Mouse (Mus musculus) G1E (cell line): ENCODE measurements around the gene Oas1h. TPM values are rescaled to one million over a fixed set of nuclear protein-coding genes. Genes with fewer than 3 reads are reported as not detected.
"Not testable (repeated sequence)": the region's sequence is repeated elsewhere in the genome, so short reads cannot be mapped to it uniquely, and the experiment has no call there.

Experiments used
- ATAC-seq: 2 replicates; pipeline ENCODE4 v1.8.0; 2016; ENCODE audit warnings: mild to moderate bottlenecking; ENCODE audit not compliant: insufficient number of reproducible peaks, poor library complexity, low FRiP score, severe bottlenecking; ENCODE audit errors: extremely low read depth
- DNase-seq: peaks from one replicate; pipeline ENCODE4 v3.0.0; 2012; ENCODE audit warnings: low spot score
- H3K27me3 ChIP-seq: 2 replicates; pipeline ENCODE4 v1.6.1; 2012; ENCODE audit warnings: mild to moderate bottlenecking, low read length, inconsistent platforms; ENCODE audit not compliant: insufficient read depth
- H3K36me3 ChIP-seq: replicated peaks from 2 replicates; pipeline ENCODE3; 2012; ENCODE audit warnings: mild to moderate bottlenecking, inconsistent platforms
- H3K4me1 ChIP-seq: 2 replicates; pipeline ENCODE4 v1.6.1; 2012; ENCODE audit warnings: low read depth, low read length, inconsistent platforms, mixed read lengths; ENCODE audit not compliant: insufficient read depth
- H3K4me3 ChIP-seq: 2 replicates; pipeline ENCODE4 v1.5.1; 2012; ENCODE audit warnings: low read depth, mild to moderate bottlenecking, inconsistent platforms, low read length, moderate library complexity, mixed read lengths
- H3K9me3 ChIP-seq: replicated peaks from 2 replicates; pipeline ENCODE4 v1.6.1; 2012; ENCODE audit warnings: inconsistent platforms
- CTCF ChIP-seq: IDR thresholded peaks from 2 replicates; pipeline ENCODE4 v1.5.1; 2012; ENCODE audit warnings: low read depth, low read length, inconsistent platforms, mixed read lengths
- GATA1 ChIP-seq: IDR thresholded peaks from 2 replicates; pipeline ENCODE4 v1.6.1; 2012; ENCODE audit warnings: borderline replicate concordance, low read length, inconsistent platforms, mixed read lengths
- GATA2 ChIP-seq: IDR thresholded peaks from 2 replicates; pipeline ENCODE4 v1.6.1; 2012; ENCODE audit warnings: low read depth, low read length, inconsistent platforms, borderline replicate concordance
- POLR2AphosphoS5 ChIP-seq: IDR thresholded peaks from 2 replicates; pipeline ENCODE4 v1.6.1; 2012; ENCODE audit warnings: low read depth, low read length, inconsistent platforms; ENCODE audit not compliant: insufficient replicate concordance
- TAL1 ChIP-seq: conservative IDR thresholded peaks from 2 replicates; pipeline ENCODE4 v1.6.1; 2012; ENCODE audit warnings: low read depth, low read length, inconsistent platforms, mixed read lengths
- polyA plus RNA-seq: library from polyadenylated mRNA; stranded (reverse); fragments of >175 nt; gene quantifications from 2 replicates; pipeline ENCODE4 v1.2.3, GENCODE M21; 2012
- total RNA-seq, 2 experiments: library from RNA; stranded (forward) in 1 of 2; stranded (reverse) in 1 of 2; fragments of 200-1000 nt in 1 of 2; fragments of >200 nt in 1 of 2; fragmentation: Nextera tagmentation in 1 of 2; gene quantifications; 2 replicates each; pipeline ENCODE4 v1.2.3; 2014 to 2017

Oas1h gene
- total and polyA plus RNA-seq, 3 experiments = not detected

GRCm38 (mm10) chr5:120887831-120888230, 26.6 kb downstream of the Oas1h start:
- ATAC-seq (no peak), DNase-seq (no peak)
- H3K4me3 ChIP-seq = no peak overlapping the region
- H3K36me3 ChIP-seq = no peaks in the 10 kb centered on the region
- no peaks in the 10 kb centered on the region for H3K9me3 ChIP-seq
- H3K4me1 ChIP-seq = no peaks in the 10 kb centered on the region
- H3K27me3 ChIP-seq = no peaks in the 10 kb centered on the region
- TF ChIP-seq TAL1 (no peak), GATA1 (no peak), POLR2AphosphoS5 (no peak), CTCF (no peak), GATA2 (no peak)

GRCm38 (mm10) chr5:120888294-120888815, 27.1 kb downstream of the Oas1h start:
- ATAC-seq, H3K27me3 ChIP-seq, H3K4me1 ChIP-seq, DNase-seq, H3K36me3 ChIP-seq, H3K9me3 ChIP-seq, H3K4me3 ChIP-seq: not testable (repeated sequence)

- Histone ChIP-seq H3K27me3 (no peaks in the 10 kb centered on the region), H3K4me1 (no peaks in the 10 kb centered on the region), H3K9me3 (no peaks in the 10 kb centered on the region), H3K36me3 (no peaks in the 10 kb centered on the region), H3K4me3 (no peak overlapping the region)
- no peak for TF ChIP-seq TAL1
- ATAC-seq (no peak), DNase-seq (no peak)
Measured at GRCm38 (mm10) chr5:120890026-120890425, 28.8 kb downstream of the Oas1h start.

GRCm38 (mm10) chr5:120890991-120891390, 29.8 kb downstream of the Oas1h start:
- H3K4me1 ChIP-seq = no peaks in the 10 kb centered on the region
- H3K4me3 ChIP-seq = no peak overlapping the region
- ATAC-seq (no peak), DNase-seq (no peak)
- TF ChIP-seq GATA1 = no peak
- no peak for TF ChIP-seq TAL1
- no peak for TF ChIP-seq POLR2AphosphoS5
- no peak for TF ChIP-seq CTCF
- no peak for TF ChIP-seq GATA2
- H3K9me3 ChIP-seq = no peaks in the 10 kb centered on the region
- no peaks in the 10 kb centered on the region for H3K27me3 ChIP-seq
- H3K36me3 ChIP-seq = no peaks in the 10 kb centered on the region

- H3K9me3 ChIP-seq, H3K4me3 ChIP-seq, H3K4me1 ChIP-seq, H3K36me3 ChIP-seq, DNase-seq, ATAC-seq, H3K27me3 ChIP-seq: not testable (repeated sequence)
Measured at GRCm38 (mm10) chr5:120891566-120892242, 30.5 kb downstream of the Oas1h start.

GRCm38 (mm10) chr5:120892243-120892660, 31.0 kb downstream of the Oas1h start:
- ATAC-seq = no peak
- Histone ChIP-seq H3K9me3 (no peaks in the 10 kb centered on the region), H3K27me3 (no peaks in the 10 kb centered on the region), H3K36me3 (no peaks in the 10 kb centered on the region), H3K4me1 (no peaks in the 10 kb centered on the region), H3K4me3 (no peak overlapping the region)
- no peak for DNase-seq
- TF ChIP-seq GATA2 (no peak), GATA1 (no peak), TAL1 (no peak), CTCF (no peak), POLR2AphosphoS5 (no peak)

- DNase-seq, H3K36me3 ChIP-seq, H3K27me3 ChIP-seq, H3K4me3 ChIP-seq, ATAC-seq, H3K4me1 ChIP-seq, H3K9me3 ChIP-seq: not testable (repeated sequence)
Measured at GRCm38 (mm10) chr5:120893866-120894265, 32.6 kb downstream of the Oas1h start.

GRCm38 (mm10) chr5:120894692-120895091, 33.5 kb downstream of the Oas1h start:
- not testable (repeated sequence) for H3K4me1 ChIP-seq, H3K4me3 ChIP-seq, DNase-seq, ATAC-seq, H3K9me3 ChIP-seq, H3K36me3 ChIP-seq, H3K27me3 ChIP-seq
